Mouse (Mus musculus) midbrain, postnatal 0 days (tissue): ENCODE results near the gene Anln. TPM values are rescaled to one million over a fixed set of nuclear protein-coding genes. Genes with fewer than 3 reads are reported as not detected.
"Not testable (repeated sequence)": the region's sequence is repeated elsewhere in the genome, so short reads cannot be mapped to it uniquely, and the experiment has no call there.

ENCODE experiments used
- ATAC-seq: fragments of 200-750 bp; cut with Nextera tagmentation; 2 replicates; pipeline ENCODE4 v1.8.0; 2017; ENCODE audit warnings: moderate number of reproducible peaks, mild to moderate bottlenecking, moderate TSS enrichment, moderate library complexity; ENCODE audit not compliant: low FRiP score
- DNase-seq: peaks from one replicate; pipeline ENCODE4 v3.0.0-alpha.2; 2015; ENCODE audit warnings: low spot score
- H3K27ac ChIP-seq: fragments of 300-500 bp; sonication (generic); 2 replicates; pipeline ENCODE4 v1.5.1; 2014; ENCODE audit warnings: low read depth, mild to moderate bottlenecking, low read length, mixed read lengths
- H3K27me3 ChIP-seq: fragments of 300-500 bp; sonication (generic); 2 replicates; pipeline ENCODE4 v1.6.1; 2014; ENCODE audit warnings: low read length, control low read depth, mixed read lengths; ENCODE audit not compliant: insufficient read depth
- H3K36me3 ChIP-seq: fragments of 300-500 bp; sonication (generic); 2 replicates; pipeline ENCODE4 v1.6.1; 2014; ENCODE audit warnings: low read length, control low read depth, mixed read lengths; ENCODE audit not compliant: insufficient read depth
- H3K4me1 ChIP-seq: fragments of 300-500 bp; sonication (generic); 2 replicates; pipeline ENCODE4 v1.6.1; 2014; ENCODE audit warnings: mild to moderate bottlenecking, control low read depth, antibody characterized with exemption, low read length, mixed read lengths; ENCODE audit not compliant: insufficient read depth
- H3K4me2 ChIP-seq: fragments of 300-500 bp; sonication (generic); 2 replicates; pipeline ENCODE4 v1.6.1; 2014; ENCODE audit warnings: low read depth, mild to moderate bottlenecking, low read length, mixed read lengths; ENCODE audit not compliant: poor library complexity, severe bottlenecking
- H3K4me3 ChIP-seq: fragments of 300-500 bp; sonication (generic); 2 replicates; pipeline ENCODE4 v1.5.1; 2014; ENCODE audit warnings: low read depth, mild to moderate bottlenecking, low read length, moderate library complexity
- H3K9ac ChIP-seq: fragments of 300-500 bp; sonication (generic); replicated peaks from 2 replicates; pipeline ENCODE4 v1.6.1; 2014; ENCODE audit warnings: mild to moderate bottlenecking, low read length, moderate library complexity, mixed read lengths; ENCODE audit not compliant: poor library complexity, severe bottlenecking
- H3K9me3 ChIP-seq: fragments of 300-500 bp; sonication (generic); 2 replicates; pipeline ENCODE4 v1.6.1; 2016; ENCODE audit warnings: low read length, control low read depth
- CTCF ChIP-seq: IDR thresholded peaks from 2 replicates; pipeline ENCODE4 v1.5.1; 2016; ENCODE audit warnings: antibody characterized with exemption, mild to moderate bottlenecking
- WGBS: fragments of 180-500 bp; shearing (Covaris S2); extraction: QIAGEN DNeasy Blood & Tissue Kit; methylation state at CpG from one replicate; pipeline ENCODE4 v1.1.7; 2014; 5-methylcytosine and 5-hydroxymethylcytosine counted together
- polyA plus RNA-seq: library from polyadenylated mRNA; unstranded; fragments of >200 nt; fragmentation: Nextera tagmentation; extraction: Ambion mirVana; gene quantifications from 2 replicates; pipeline ENCODE4 v1.2.1, GENCODE M21; 2015
- total RNA-seq: library from RNA; depleted of rRNA; stranded (reverse); fragments of >200 nt; gene quantifications from 2 replicates; pipeline ENCODE4 v1.2.3, GENCODE M21; 2014; rRNA removed

Gene Anln
- total and polyA plus RNA-seq, 2 experiments from 2014 or later = 1.7 to 3.6 TPM

DNA sequence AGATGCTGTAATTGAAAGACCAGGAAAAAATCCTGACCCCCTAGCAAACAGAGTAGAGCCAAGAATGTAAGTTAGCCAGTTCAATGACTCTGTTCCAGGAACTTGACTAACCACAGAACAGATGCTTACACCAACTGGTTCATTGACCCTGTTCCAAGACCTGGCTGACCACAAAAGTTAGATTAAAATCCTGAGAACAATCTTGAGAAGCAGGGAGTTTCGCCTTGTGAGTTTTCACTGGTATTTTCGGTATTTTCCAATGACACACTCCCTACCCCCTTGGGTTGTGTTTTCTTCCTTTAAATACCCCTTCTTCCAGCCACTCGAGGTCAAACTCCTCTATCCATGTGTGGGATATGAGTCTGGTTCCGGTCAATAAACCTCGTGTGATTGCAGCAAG, 79.3 kb downstream of the Anln start:
- Histone ChIP-seq H3K4me1 (peaks cover 9% of the 10 kb centered on the region; the same call in 1 of the 2 replicates), H3K9me3 (no peaks in the 10 kb centered on the region), H3K27me3 (no peaks in the 10 kb centered on the region), H3K9ac (no peak overlapping the region), H3K36me3 (0 out of 2 replicates have a peak, but pooled peaks cover 4% of the 10 kb centered on the region), H3K4me3 (no peak overlapping the region), H3K27ac (no peak overlapping the region), H3K4me2 (no peak overlapping the region)
- no peak for TF ChIP-seq CTCF
- 94% methylated on average over 5 of the region's 5 CpGs for WGBS
- DNase-seq (no peak), ATAC-seq (no peak)

DNA sequence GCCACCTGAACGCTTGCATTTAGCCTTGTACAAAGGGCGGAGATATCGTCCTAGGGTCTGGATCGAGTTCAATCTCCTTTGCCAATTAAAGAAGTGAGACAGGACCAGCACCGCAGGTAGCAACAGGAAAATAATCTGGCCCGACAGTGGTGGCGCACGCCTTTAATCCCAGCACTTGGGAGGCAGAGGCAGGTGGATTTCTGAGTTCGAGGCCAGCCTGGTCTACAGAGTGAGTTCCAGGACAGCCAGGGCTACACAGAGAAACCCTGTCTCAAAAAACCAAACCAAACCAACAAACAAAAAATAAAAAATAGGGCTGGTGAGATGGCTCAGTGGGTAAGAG, 81.1 kb downstream of the Anln start:
- ATAC-seq, H3K4me1 ChIP-seq, H3K9ac ChIP-seq, H3K27me3 ChIP-seq, DNase-seq, H3K9me3 ChIP-seq: not testable (repeated sequence)
- WGBS = 12% methylated on average over 9 of the region's 9 CpGs
- H3K27ac ChIP-seq = peak overlapping the region; percentile 67
- H3K4me3 ChIP-seq = peak overlapping the region; percentile 79
- H3K4me2 ChIP-seq = peak overlapping the region; percentile 81
- peaks cover 11% of the 10 kb centered on the region; the same call in 1 of the 2 replicates for H3K36me3 ChIP-seq

DNA sequence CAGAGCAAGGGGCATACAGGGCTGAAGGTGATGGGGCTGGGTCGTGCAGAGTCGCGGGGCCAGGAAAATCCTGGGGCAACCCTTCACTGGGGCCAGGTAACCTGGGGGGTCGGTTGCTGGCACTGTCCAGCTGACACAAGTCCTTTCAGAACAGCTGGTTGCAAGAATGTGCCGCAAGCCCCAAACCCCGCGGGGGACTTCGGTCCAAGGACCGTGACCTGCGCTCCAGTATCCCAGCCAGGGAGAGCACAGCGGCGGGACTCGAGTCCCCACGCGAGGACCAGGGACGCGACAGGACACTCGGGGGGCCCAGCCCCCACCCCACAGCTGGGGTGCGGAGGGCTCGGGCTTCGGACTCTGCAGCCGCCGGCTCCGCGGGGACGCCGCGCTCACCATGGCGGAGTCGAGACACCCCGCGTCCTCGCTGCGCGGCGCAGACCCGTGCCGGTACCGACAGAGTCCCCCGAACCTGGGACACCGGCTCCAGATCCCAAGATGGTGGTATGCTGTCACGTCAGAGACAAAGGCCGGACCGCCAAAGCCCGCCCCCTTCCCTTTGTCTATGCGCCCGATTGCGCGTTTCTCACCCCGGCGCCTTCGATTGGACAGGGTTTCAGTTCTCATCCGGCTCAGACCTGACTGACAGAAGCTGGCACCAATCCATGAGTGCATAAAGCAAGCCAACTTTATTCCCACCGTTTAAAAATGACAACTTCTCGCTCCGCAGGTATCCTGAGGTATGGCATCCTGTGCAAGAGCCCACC, 81.7 kb downstream of the Anln start, which contains the start of gene Zfp810:
Gene Zfp810 (minus strand): TSS at position 493 of the 764 bp plus-strand sequence.
- peaks cover 9% of the 10 kb centered on the region; the same call in 1 of the 2 replicates for H3K4me1 ChIP-seq
- DNase-seq = peak; percentile 98
- under 1% methylated on average over 50 of the region's 56 CpGs for WGBS
- peak; percentile 99 for ATAC-seq
- H3K27ac ChIP-seq = peak within 1 kb of the TSS; percentile 93
- TF ChIP-seq CTCF = 0 out of 2 replicates have a peak, but pooled peaks have one; percentile 13
- no peaks in the 10 kb centered on the region for H3K9me3 ChIP-seq
- peak within 1 kb of the TSS; percentile 79 for H3K4me3 ChIP-seq
- no peaks in the 10 kb centered on the region for H3K27me3 ChIP-seq
- H3K9ac ChIP-seq = peak within 1 kb of the TSS; percentile 94
- H3K4me2 ChIP-seq = peak within 1 kb of the TSS; percentile 81
- H3K36me3 ChIP-seq = peaks cover 11% of the 10 kb centered on the region; the same call in 1 of the 2 replicates

GRCm38 (mm10) chr9:22306726-22307125, 82.3 kb downstream of the Anln start:
- H3K4me2 ChIP-seq = peak overlapping the region; percentile 81
- peak overlapping the region; percentile 94 for H3K9ac ChIP-seq
- peaks cover 9% of the 10 kb centered on the region; the same call in 1 of the 2 replicates for H3K4me1 ChIP-seq
- peak overlapping the region; percentile 93 for H3K27ac ChIP-seq
- peaks cover 11% of the 10 kb centered on the region; the same call in 1 of the 2 replicates for H3K36me3 ChIP-seq
- no peaks in the 10 kb centered on the region for H3K9me3 ChIP-seq
- no peaks in the 10 kb centered on the region for H3K27me3 ChIP-seq
- TF ChIP-seq CTCF = no peak
- 10% methylated on average over 6 of the region's 6 CpGs for WGBS
- H3K4me3 ChIP-seq = peak overlapping the region; percentile 79
- DNase-seq (peak; percentile 22), ATAC-seq (no peak)

DNA sequence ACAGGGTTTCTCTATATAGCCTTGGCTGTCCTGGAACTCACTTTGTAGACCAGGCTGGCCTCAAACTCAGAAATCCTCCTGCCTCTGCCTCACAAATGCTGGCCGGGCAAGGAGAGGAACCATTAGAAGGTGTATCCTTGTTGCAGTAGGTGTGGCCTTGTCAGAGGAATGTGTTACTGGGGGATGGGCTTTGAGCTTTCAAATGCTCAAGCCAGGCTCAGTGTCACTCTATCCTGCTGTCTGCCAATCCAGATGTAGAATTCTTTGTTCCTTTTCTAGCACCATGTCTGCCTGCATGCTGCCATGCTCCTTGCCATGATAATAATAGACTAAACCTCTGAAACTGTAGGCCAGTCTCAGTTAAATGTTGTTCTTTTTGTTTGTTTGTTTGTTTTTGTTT, 86.8 kb downstream of the Anln start:
- no peak for TF ChIP-seq CTCF
- DNase-seq (no peak), ATAC-seq (no peak)
- no peak overlapping the region for H3K27ac ChIP-seq
- no peaks in the 10 kb centered on the region for H3K27me3 ChIP-seq
- peaks cover 29% of the 10 kb centered on the region; the same call in 1 of the 2 replicates for H3K36me3 ChIP-seq
- H3K4me2 ChIP-seq = no peak overlapping the region
- no peak overlapping the region for H3K4me3 ChIP-seq
- H3K4me1 ChIP-seq = peaks cover 9% of the 10 kb centered on the region; the same call in 1 of the 2 replicates
- no peak overlapping the region for H3K9ac ChIP-seq
- WGBS = 93% methylated on average over 1 of the region's 1 CpGs
- H3K9me3 ChIP-seq = no peaks in the 10 kb centered on the region

Other genes with a start within 250 kb of the Anln start
- gene Pigyl, start 232.3 kb downstream of the Anln start, total RNA-seq = 27.0 and 40.8 TPM in 2 replicates
- gene Pigyl, start 232.3 kb downstream of the Anln start, polyA plus RNA-seq = 120 and 122 TPM in 2 replicates
- 0.22 and 2.0 TPM in 2 replicates for gene Zfp872, start 201.1 kb downstream of the Anln start, total RNA-seq
- 0.29 and 0.31 TPM in 2 replicates for gene Zfp872, start 201.1 kb downstream of the Anln start, polyA plus RNA-seq
- 8.2 and 10.2 TPM in 2 replicates for gene Zfp809, start 163.5 kb downstream of the Anln start, total RNA-seq
- 5.8 and 6.3 TPM in 2 replicates for gene Zfp809, start 163.5 kb downstream of the Anln start, polyA plus RNA-seq
- 4.7 and 5.1 TPM in 2 replicates for gene Zfp599, start 129.3 kb downstream of the Anln start, total RNA-seq
- 7.2 and 7.8 TPM in 2 replicates for gene Zfp599, start 129.3 kb downstream of the Anln start, polyA plus RNA-seq
- gene Zfp810, start 81.5 kb downstream of the Anln start, total RNA-seq = 31.1 and 37.8 TPM in 2 replicates
- gene Zfp810, start 81.5 kb downstream of the Anln start, polyA plus RNA-seq = 24.9 and 27.5 TPM in 2 replicates
- gene 9530077C05Rik, start 22.3 kb upstream of the Anln start, total RNA-seq = 18.7 and 21.5 TPM in 2 replicates
- gene 9530077C05Rik, start 22.3 kb upstream of the Anln start, polyA plus RNA-seq = 19.3 and 20.2 TPM in 2 replicates
- not detected in 2 replicates for gene Gm17545, start 65.1 kb upstream of the Anln start, total RNA-seq
- gene Gm17545, start 65.1 kb upstream of the Anln start, polyA plus RNA-seq = not detected in 2 replicates
- 59.4 and 60.4 TPM in 2 replicates for gene Rp9, start 80.6 kb upstream of the Anln start, total RNA-seq
- gene Rp9, start 80.6 kb upstream of the Anln start, polyA plus RNA-seq = 75.8 and 81.7 TPM in 2 replicates
- 38.2 and 40.0 TPM in 2 replicates for gene Bbs9, start 86.5 kb upstream of the Anln start, total RNA-seq
- 19.7 and 22.6 TPM in 2 replicates for gene Bbs9, start 86.5 kb upstream of the Anln start, polyA plus RNA-seq